8 mouse cellular contexts compared by ENCODE assay signal in genomic region chr8:120497503-120497946, GRCm38 (mm10).
DNase-seq lines count a peak whose midpoint lies in the region; ATAC-seq and TF ChIP-seq lines count a peak whose summit lies in the region.

No protein-coding gene starts in this region.

- H3K27me3 ChIP-seq in cerebellum, adult 2 months (ENCODE audit: control insufficient read depth, insufficient read depth, low read length), result no peaks in the 10 kb centered on the region
- no peaks in the 10 kb centered on the region for H3K27me3 ChIP-seq in hindbrain, embryonic 13.5 days
- H3K27me3 ChIP-seq in midbrain, embryonic 16.5 days (ENCODE audit: control insufficient read depth, insufficient read depth, low read depth, low read length), result no peaks in the 10 kb centered on the region

- no peak for DNase-seq in cerebellum, adult 2 months
- DNase-seq in cerebellum, postnatal 4 days (ENCODE audit: low spot score in 2 of 2), result no peak
- DNase-seq in CD8-positive naive resting alpha-beta T cell, adult 2 months (ENCODE audit: low read depth in 2 of 2, low spot score in 2 of 2), result peak; percentile 38 to 45
- DNase-seq in adrenal gland, adult (ENCODE audit: inconsistent age in 2 of 2, low spot score in 1 of 2), result no peak
- DNase-seq in left cerebral cortex, postnatal 10 days (ENCODE audit: extremely low spot score in 1 of 2, low spot score in 2 of 2), result no peak

- intact Hi-C loops in left cerebral cortex, postnatal 10 days (cut with DNase I), result no loop called here

- H3K36me3 ChIP-seq in hindbrain, embryonic 13.5 days, result no peaks in the 10 kb centered on the region
- H3K36me3 ChIP-seq in midbrain, embryonic 16.5 days (ENCODE audit: control insufficient read depth, insufficient read depth, low read length), result no peaks in the 10 kb centered on the region

- peak overlapping the region; percentile 62 for H3K9ac ChIP-seq in hindbrain, embryonic 13.5 days
- peak overlapping the region; percentile 23; the same call in 1 of the 2 replicates for H3K9ac ChIP-seq in midbrain, embryonic 16.5 days (ENCODE audit: low read depth, low read length)

- no peak for TF ChIP-seq CTCF in cerebellum, adult 2 months (IDR thresholded peaks at IDR 0.05; ENCODE audit: borderline replicate concordance, insufficient read depth, low read depth, low read length)

- H3K9me3 ChIP-seq in hindbrain, embryonic 13.5 days, result no peaks in the 10 kb centered on the region
- H3K9me3 ChIP-seq in midbrain, embryonic 16.5 days (replicated peaks; ENCODE audit: control insufficient read depth, low read length, poor library complexity, severe bottlenecking), result no peaks in the 10 kb centered on the region

- no peak for TF ChIP-seq POLR2A in cerebellum, adult 2 months (IDR thresholded peaks at IDR 0.05; ENCODE audit: borderline replicate concordance, insufficient read depth, low read length)

- peaks cover 74% of the 10 kb centered on the region for H3K4me1 ChIP-seq in cerebellum, adult 2 months (ENCODE audit: control insufficient read depth, insufficient read depth, low read length)
- H3K4me1 ChIP-seq in hindbrain, embryonic 13.5 days (replicated peaks), result peaks cover 98% of the 10 kb centered on the region
- peaks cover 64% of the 10 kb centered on the region for H3K4me1 ChIP-seq in midbrain, embryonic 16.5 days (ENCODE audit: control insufficient read depth, insufficient read depth, low read length)

- H3K4me2 ChIP-seq in hindbrain, embryonic 13.5 days, result peak overlapping the region; percentile 36
- H3K4me2 ChIP-seq in midbrain, embryonic 16.5 days (ENCODE audit: low read length), result peak overlapping the region; percentile 44

- 60% methylated on average over 11 of the region's 11 CpGs for WGBS in cerebellum, adult 2 months
- WGBS in hindbrain, embryonic 13.5 days, result 8% methylated on average over 11 of the region's 11 CpGs
- WGBS in midbrain, embryonic 16.5 days, result 8% methylated on average over 11 of the region's 11 CpGs

- H3K4me3 ChIP-seq in cerebellum, adult 2 months (replicated peaks; ENCODE audit: insufficient read depth, low read depth, low read length), result no peak overlapping the region
- H3K4me3 ChIP-seq in hindbrain, embryonic 13.5 days, result 0 out of 2 replicates have a peak overlapping the region, but pooled peaks have one; percentile 9
- no peak overlapping the region for H3K4me3 ChIP-seq in midbrain, embryonic 16.5 days (ENCODE audit: low read depth, low read length)

- peak overlapping the region; percentile 9; the same call in 1 of the 2 replicates for H3K27ac ChIP-seq in cerebellum, adult 2 months (ENCODE audit: insufficient read depth, low read length)
- H3K27ac ChIP-seq in hindbrain, embryonic 13.5 days, result peak overlapping the region; percentile 80
- peak overlapping the region; percentile 65 for H3K27ac ChIP-seq in midbrain, embryonic 16.5 days (ENCODE audit: low read length)

- 0 out of 2 replicates have a peak, but pooled peaks have one; percentile 12 for ATAC-seq in hindbrain, embryonic 13.5 days (ENCODE audit: low FRiP score)
- ATAC-seq in midbrain, embryonic 16.5 days, result peak; percentile 8; the same call in 1 of the 2 replicates
- no peak for ATAC-seq in frontal cortex, adult (ENCODE audit: low TSS enrichment)

Comparison
In these comparisons a context has a peak if more than half of its experiments do, and no peak if none do; other contexts are left out.
1. DNase-seq: peak in CD8-positive naive resting alpha-beta T cell, adult 2 months (2 of 2); none in cerebellum, adult 2 months (0 of 2), cerebellum, postnatal 4 days (0 of 2), adrenal gland, adult (0 of 2) and left cerebral cortex, postnatal 10 days (0 of 2).
2. H3K27ac ChIP-seq: peak in every context shown above with its lines; median percentile 80 in hindbrain, embryonic 13.5 days; 65 in midbrain, embryonic 16.5 days; 9 in cerebellum, adult 2 months.